ENCODE assay signal across 8 mouse cellular contexts in genomic region chr19:4306190-4306577, GRCm38 (mm10). TPM values are rescaled to one million over a fixed set of nuclear protein-coding genes. Genes with fewer than 3 reads are reported as not detected.
DNase-seq lines count a peak whose midpoint lies in the region; ATAC-seq and TF ChIP-seq lines count a peak whose summit lies in the region.

Gene Grk2 (minus strand): TSS chr19:4306222.

- in situ Hi-C loops in CH12.LX (cut with MboI; ENCODE audit: low pct_ligation_motif_present, low pct_unique_long_range_greater_than_20kb, low sequenced_read_pairs) = loop anchor here (5.0 kb wide), 1 partner anchor 49 kb away; no protein-coding TSS in a partner anchor

- H3K79me2 ChIP-seq in CH12.LX (replicated peaks; ENCODE audit: control insufficient read depth, extremely low read depth, insufficient read depth, poor library complexity, severe bottlenecking) = peaks cover 39% of the 10 kb centered on the region

- 1% methylated on average over 23 of the region's 46 CpGs for WGBS in forebrain, embryonic 12.5 days
- WGBS in heart, postnatal 0 days = under 1% methylated on average over 28 of the region's 46 CpGs
- 2% methylated on average over 29 of the region's 46 CpGs for WGBS in neural tube, embryonic 14.5 days

- H3K9ac ChIP-seq in CH12.LX (ENCODE audit: insufficient read depth, low read depth) = peak within 1 kb of the TSS; percentile 100
- H3K9ac ChIP-seq in forebrain, embryonic 12.5 days = peak within 1 kb of the TSS; percentile 93
- H3K9ac ChIP-seq in heart, postnatal 0 days (replicated peaks; ENCODE audit: low read depth, low read length) = peak within 1 kb of the TSS; percentile 90
- peak within 1 kb of the TSS; percentile 98 for H3K9ac ChIP-seq in neural tube, embryonic 14.5 days (replicated peaks; ENCODE audit: low read depth, low read length)

- peak within 1 kb of the TSS; percentile 87 to 98 (median 89) for H3K4me3 ChIP-seq in CH12.LX (replicated peaks in 1 of 3; ENCODE audit: low read depth in 2 of 3, low read length in 2 of 3, poor library complexity in 1 of 3)
- peak within 1 kb of the TSS; percentile 92 for H3K4me3 ChIP-seq in forebrain, embryonic 12.5 days (replicated peaks)
- peak within 1 kb of the TSS; percentile 84 for H3K4me3 ChIP-seq in heart, postnatal 0 days (ENCODE audit: low read depth, low read length)
- H3K4me3 ChIP-seq in neural tube, embryonic 14.5 days (ENCODE audit: low read depth, low read length) = peak within 1 kb of the TSS; percentile 95

- TF ChIP-seq RAD21 in CH12.LX (IDR thresholded peaks at IDR 0.05; ENCODE audit: low read depth, low read length) = peak; percentile 66

- peak in 1 of 2 experiments; percentile 79; a peak in 3 of 4 replicates for TF ChIP-seq CTCF in CH12.LX (conservative IDR thresholded peaks at IDR 0.05 in 1 of 2, IDR thresholded peaks at IDR 0.05 in 1 of 2; ENCODE audit: low read depth in 2 of 2, low read length in 2 of 2)
- peak; percentile 53 for TF ChIP-seq CTCF in heart, postnatal 0 days (IDR thresholded peaks at IDR 0.05; ENCODE audit: low read depth)

- peak within 1 kb of the TSS; percentile 69 for H3K4me2 ChIP-seq in CH12.LX (ENCODE audit: insufficient read depth, low read depth, poor library complexity, severe bottlenecking)
- H3K4me2 ChIP-seq in forebrain, embryonic 12.5 days = peak within 1 kb of the TSS; percentile 86
- H3K4me2 ChIP-seq in heart, postnatal 0 days (ENCODE audit: low read depth, low read length) = peak within 1 kb of the TSS; percentile 92
- H3K4me2 ChIP-seq in neural tube, embryonic 14.5 days (ENCODE audit: low read depth, low read length) = peak within 1 kb of the TSS; percentile 96

- DNase-seq in CH12.LX (ENCODE audit: extremely low read depth) = peak; percentile 60
- peak; percentile 70 for DNase-seq in c-Kit-positive CD71-positive TER-119-positive erythroid progenitor cells, embryonic 14.5 days (ENCODE audit: low spot score)
- DNase-seq in heart, postnatal 0 days (ENCODE audit: low spot score) = peak; percentile 55
- DNase-seq in kidney, postnatal 36 days = peak; percentile 77 to 93
- peak; percentile 80 to 81 for DNase-seq in lung, adult 18-20 months
- DNase-seq in testis, postnatal 10 days (ENCODE audit: low spot score) = peak; percentile 89

- ATAC-seq in forebrain, embryonic 12.5 days (ENCODE audit: low FRiP score) = peak; percentile 81
- ATAC-seq in heart, postnatal 0 days (ENCODE audit: insufficient read depth, low read depth) = peak; percentile 84
- ATAC-seq in neural tube, embryonic 14.5 days (ENCODE audit: low read depth) = peak; percentile 78

- peak within 1 kb of the TSS; percentile 99 for H3K27ac ChIP-seq in CH12.LX (ENCODE audit: insufficient read depth, low read depth)
- peak within 1 kb of the TSS; percentile 80 for H3K27ac ChIP-seq in forebrain, embryonic 12.5 days
- H3K27ac ChIP-seq in heart, postnatal 0 days (ENCODE audit: low read depth) = peak within 1 kb of the TSS; percentile 80
- peak within 1 kb of the TSS; percentile 82 for H3K27ac ChIP-seq in neural tube, embryonic 14.5 days (ENCODE audit: low read depth, low read length)

- no peaks in the 10 kb centered on the region for H3K27me3 ChIP-seq in CH12.LX (replicated peaks)
- no peaks in the 10 kb centered on the region for H3K27me3 ChIP-seq in forebrain, embryonic 12.5 days
- no peaks in the 10 kb centered on the region for H3K27me3 ChIP-seq in heart, postnatal 0 days (ENCODE audit: control insufficient read depth, insufficient read depth, low read length)
- H3K27me3 ChIP-seq in neural tube, embryonic 14.5 days (ENCODE audit: control insufficient read depth, insufficient read depth, low read length) = no peaks in the 10 kb centered on the region

- no peak for TF ChIP-seq POLR2A in CH12.LX (IDR thresholded peaks at IDR 0.05; ENCODE audit: low read depth, low read length)

- H3K36me3 ChIP-seq in CH12.LX (replicated peaks in 1 of 2; ENCODE audit: control insufficient read depth in 1 of 2, insufficient read depth in 1 of 2, low read length in 1 of 2) = peaks cover 7 to 19% of the 10 kb centered on the region in 2 experiments
- no peaks in the 10 kb centered on the region for H3K36me3 ChIP-seq in forebrain, embryonic 12.5 days (replicated peaks)
- H3K36me3 ChIP-seq in heart, postnatal 0 days (replicated peaks; ENCODE audit: control insufficient read depth, insufficient read depth, low read length) = no peaks in the 10 kb centered on the region
- no peaks in the 10 kb centered on the region for H3K36me3 ChIP-seq in neural tube, embryonic 14.5 days (ENCODE audit: control insufficient read depth, insufficient read depth, low read length)

- no peak for TF ChIP-seq EP300 in CH12.LX (IDR thresholded peaks at IDR 0.05; ENCODE audit: low read length)
- no peak for TF ChIP-seq EP300 in heart, postnatal 0 days (IDR thresholded peaks at IDR 0.05; ENCODE audit: low read depth)

- H3K9me3 ChIP-seq in CH12.LX (replicated peaks; ENCODE audit: low read length) = no peaks in the 10 kb centered on the region
- H3K9me3 ChIP-seq in forebrain, embryonic 12.5 days = no peaks in the 10 kb centered on the region
- H3K9me3 ChIP-seq in heart, postnatal 0 days (replicated peaks; ENCODE audit: control insufficient read depth, low read length) = no peaks in the 10 kb centered on the region
- H3K9me3 ChIP-seq in neural tube, embryonic 14.5 days (ENCODE audit: control insufficient read depth, low read length) = no peaks in the 10 kb centered on the region

- dilution Hi-C loops in CH12.LX (cut with MboI; ENCODE audit: extremely low pct_ligation_motif_present, extremely low pct_unique_long_range_greater_than_20kb, low sequenced_read_pairs) = no loop called here

- peaks cover 16 to 47% of the 10 kb centered on the region in 2 experiments for H3K4me1 ChIP-seq in CH12.LX (ENCODE audit: control insufficient read depth in 1 of 2, insufficient read depth in 2 of 2)
- peaks cover 49% of the 10 kb centered on the region for H3K4me1 ChIP-seq in forebrain, embryonic 12.5 days
- peaks cover 29% of the 10 kb centered on the region for H3K4me1 ChIP-seq in heart, postnatal 0 days (ENCODE audit: control insufficient read depth, insufficient read depth)
- H3K4me1 ChIP-seq in neural tube, embryonic 14.5 days (ENCODE audit: control insufficient read depth, insufficient read depth, low read length) = peaks cover 44% of the 10 kb centered on the region

TF ChIP-seq in CH12.LX, 34 proteins besides CTCF, POLR2A, EP300 and RAD21:
- TF ChIP-seq POLR2AphosphoS2 (IDR thresholded peaks at IDR 0.05; ENCODE audit: low read depth, low read length) = no peak
- peak; percentile 17; the same call in 1 of the 2 replicates for TF ChIP-seq SIN3A (IDR thresholded peaks at IDR 0.05; ENCODE audit: low read length)
- TF ChIP-seq MAZ (IDR thresholded peaks at IDR 0.05; ENCODE audit: low read depth, low read length) = 0 out of 2 replicates have a peak, but pooled peaks have one; percentile 10
- TF ChIP-seq MEF2A (IDR thresholded peaks at IDR 0.05; ENCODE audit: borderline replicate concordance, low read depth, low read length) = no peak; the same call in 1 of the 2 replicates
- TF ChIP-seq SMC3 (IDR thresholded peaks at IDR 0.05; ENCODE audit: low read depth, low read length) = peak; percentile 83
- TF ChIP-seq USF2 (conservative IDR thresholded peaks at IDR 0.05; ENCODE audit: low read depth, low read length) = no peak
- 0 out of 2 replicates have a peak, but pooled peaks have one; percentile 20 for TF ChIP-seq ELF1 (IDR thresholded peaks at IDR 0.05; ENCODE audit: low read depth, low read length)
- no peak for TF ChIP-seq NELFE (IDR thresholded peaks at IDR 0.05; ENCODE audit: low read depth, low read length)
- TF ChIP-seq GABPA (IDR thresholded peaks at IDR 0.05; ENCODE audit: insufficient replicate concordance, low read depth, low read length) = no peak
- TF ChIP-seq HCFC1 (IDR thresholded peaks at IDR 0.05; ENCODE audit: low read depth, low read length) = no peak
- TF ChIP-seq BHLHE40 (IDR thresholded peaks at IDR 0.05; ENCODE audit: low read depth, low read length) = 0 out of 2 replicates have a peak, but pooled peaks have one; percentile 6
- peak; percentile 50; the same call in 1 of the 2 replicates for TF ChIP-seq MXI1 (IDR thresholded peaks at IDR 0.05; ENCODE audit: low read depth, low read length)
- TF ChIP-seq TCF12 (IDR thresholded peaks at IDR 0.05; ENCODE audit: low read depth, low read length) = peak; percentile 56; the same call in 1 of the 2 replicates

RNA-seq across cellular contexts. Expression of gene Grk2, which starts in this region (rescaled TPM):
- 196 and 203 TPM in 2 replicates for total RNA-seq in CH12.LX (2012; rRNA removed)
- 118 and 119 TPM in 2 replicates for total RNA-seq in CH12.LX (2014; rRNA removed)
- 191 and 193 TPM in 2 replicates for polyA plus RNA-seq in CH12.LX (2012; ENCODE audit: insufficient read length, low read depth)
- polyA plus RNA-seq in forebrain, embryonic 12.5 days (2016; fragmentation: Nextera tagmentation; extraction: Ambion mirVana) = 18.7 and 19.0 TPM in 2 replicates
- 50.4 and 50.6 TPM in 2 replicates for total RNA-seq in heart, postnatal 0 days (2014; rRNA removed; ENCODE audit: low replicate concordance)
- polyA plus RNA-seq in heart, postnatal 0 days (2015; fragmentation: Nextera tagmentation; extraction: Ambion mirVana) = 6.9 and 7.8 TPM in 2 replicates
- polyA plus RNA-seq in neural tube, embryonic 14.5 days (2014; fragmentation: Nextera tagmentation; extraction: Ambion mirVana) = 33.0 and 34.3 TPM in 2 replicates

Comparison
In these comparisons a context has a peak if more than half of its experiments do, and no peak if none do; other contexts are left out.
1. Peak in every context shown above with its lines: DNase-seq, ATAC-seq, H3K4me3 ChIP-seq and H3K27ac ChIP-seq.